Mouse (Mus musculus): Measurements from ENCODE around the gene Rgs9bp. TPM values are rescaled to one million over a fixed set of nuclear protein-coding genes. Genes with fewer than 3 reads are reported as not detected.

Gene Rgs9bp
- total RNA-seq (2014; rRNA removed), result 0.38 and 0.69 TPM in 2 replicates
- 0.07 and 0.09 TPM in 2 replicates for polyA plus RNA-seq (2015; fragmentation: Nextera tagmentation; extraction: Ambion mirVana)

GRCm38 (mm10) chr7:35585191-35586054 is at the start of gene Rgs9bp:
Rgs9bp (minus strand) TSS chr7:35585582.
- ATAC-seq (peak; percentile 63), DNase-seq (peak; percentile 16)
- Histone ChIP-seq H3K4me2 (ENCODE audit: low read depth) (peak within 1 kb of the TSS; percentile 99), H3K9ac (peak within 1 kb of the TSS; percentile 73), H3K27me3 (ENCODE audit: insufficient read depth, low read length) (peaks cover 22% of the 10 kb centered on the region), H3K27ac (ENCODE audit: low read depth, low read length) (0 out of 2 replicates have a peak within 1 kb of the TSS, but pooled peaks have one; percentile 29), H3K4me3 (ENCODE audit: low read depth, low read length) (peak within 1 kb of the TSS; percentile 83), H3K36me3 (ENCODE audit: insufficient read depth) (no peaks in the 10 kb centered on the region), H3K4me1 (ENCODE audit: insufficient read depth) (peaks cover 15% of the 10 kb centered on the region), H3K9me3 (ENCODE audit: low read length) (no peaks in the 10 kb centered on the region)
- WGBS, result 3% methylated on average over 45 of the region's 45 CpGs
- no peak for TF ChIP-seq CTCF (IDR thresholded peaks at IDR 0.05; ENCODE audit: low read depth)

- 71% methylated on average over 5 of the region's 5 CpGs for WGBS
- Histone ChIP-seq H3K36me3 (ENCODE audit: insufficient read depth) (peaks cover 68% of the 10 kb centered on the region), H3K27ac (ENCODE audit: low read depth, low read length) (no peak overlapping the region), H3K4me2 (ENCODE audit: low read depth) (no peak overlapping the region), H3K9me3 (ENCODE audit: low read length) (no peaks in the 10 kb centered on the region), H3K9ac (no peak overlapping the region), H3K4me3 (ENCODE audit: low read depth, low read length) (no peak overlapping the region), H3K27me3 (ENCODE audit: insufficient read depth, low read length) (no peaks in the 10 kb centered on the region), H3K4me1 (ENCODE audit: insufficient read depth) (no peaks in the 10 kb centered on the region)
- peak; percentile 71 for TF ChIP-seq CTCF (IDR thresholded peaks at IDR 0.05; ENCODE audit: low read depth)
- DNase-seq, result peak; percentile 28
- ATAC-seq, result no peak
Observed at GRCm38 (mm10) chr7:35628496-35628895, 43.1 kb upstream of the Rgs9bp start.

- no peaks in the 10 kb centered on the region for H3K9me3 ChIP-seq (ENCODE audit: low read length)
- no peaks in the 10 kb centered on the region for H3K4me1 ChIP-seq (ENCODE audit: insufficient read depth)
- no peak for DNase-seq
- H3K9ac ChIP-seq, result no peak overlapping the region
- peaks cover 79% of the 10 kb centered on the region for H3K36me3 ChIP-seq (ENCODE audit: insufficient read depth)
- H3K4me3 ChIP-seq (ENCODE audit: low read depth, low read length), result no peak overlapping the region
- no peak for TF ChIP-seq CTCF (IDR thresholded peaks at IDR 0.05; ENCODE audit: low read depth)
- H3K27ac ChIP-seq (ENCODE audit: low read depth, low read length), result no peak overlapping the region
- H3K4me2 ChIP-seq (ENCODE audit: low read depth), result no peak overlapping the region
- ATAC-seq, result no peak
- WGBS, result 93% methylated on average over 10 of the region's 10 CpGs
- no peaks in the 10 kb centered on the region for H3K27me3 ChIP-seq (ENCODE audit: insufficient read depth, low read length)
Observed at GRCm38 (mm10) chr7:35627371-35627770, 42.0 kb upstream of the Rgs9bp start.

GRCm38 (mm10) chr7:35626038-35626437 is 40.7 kb upstream of the Rgs9bp start:
- Histone ChIP-seq H3K9me3 (ENCODE audit: low read length) (no peaks in the 10 kb centered on the region), H3K4me3 (ENCODE audit: low read depth, low read length) (no peak overlapping the region), H3K27ac (ENCODE audit: low read depth, low read length) (no peak overlapping the region), H3K4me2 (ENCODE audit: low read depth) (no peak overlapping the region), H3K27me3 (ENCODE audit: insufficient read depth, low read length) (no peaks in the 10 kb centered on the region), H3K4me1 (ENCODE audit: insufficient read depth) (no peaks in the 10 kb centered on the region), H3K36me3 (ENCODE audit: insufficient read depth) (peaks cover 80% of the 10 kb centered on the region), H3K9ac (no peak overlapping the region)
- ATAC-seq, result no peak
- WGBS, result 97% methylated on average over 5 of the region's 5 CpGs
- no peak for DNase-seq
- peak; percentile 36 for TF ChIP-seq CTCF (IDR thresholded peaks at IDR 0.05; ENCODE audit: low read depth)

GRCm38 (mm10) chr7:35622626-35623025 is 37.2 kb upstream of the Rgs9bp start:
- Histone ChIP-seq H3K27ac (ENCODE audit: low read depth, low read length) (no peak overlapping the region), H3K4me2 (ENCODE audit: low read depth) (no peak overlapping the region), H3K4me3 (ENCODE audit: low read depth, low read length) (no peak overlapping the region), H3K9ac (no peak overlapping the region), H3K27me3 (ENCODE audit: insufficient read depth, low read length) (no peaks in the 10 kb centered on the region), H3K9me3 (ENCODE audit: low read length) (no peaks in the 10 kb centered on the region), H3K36me3 (ENCODE audit: insufficient read depth) (peaks cover 75% of the 10 kb centered on the region), H3K4me1 (ENCODE audit: insufficient read depth) (no peaks in the 10 kb centered on the region)
- TF ChIP-seq CTCF (IDR thresholded peaks at IDR 0.05; ENCODE audit: low read depth), result no peak
- ATAC-seq (no peak), DNase-seq (no peak)
- WGBS, result 95% methylated on average over 10 of the region's 10 CpGs

GRCm38 (mm10) chr7:35617513-35617912 is 32.1 kb upstream of the Rgs9bp start:
- 20% methylated on average over 4 of the region's 4 CpGs for WGBS
- Histone ChIP-seq H3K27me3 (ENCODE audit: insufficient read depth, low read length) (no peaks in the 10 kb centered on the region), H3K9me3 (ENCODE audit: low read length) (no peaks in the 10 kb centered on the region), H3K4me1 (ENCODE audit: insufficient read depth) (no peaks in the 10 kb centered on the region), H3K4me2 (ENCODE audit: low read depth) (no peak overlapping the region), H3K9ac (no peak overlapping the region), H3K4me3 (ENCODE audit: low read depth, low read length) (no peak overlapping the region), H3K36me3 (ENCODE audit: insufficient read depth) (peaks cover 60% of the 10 kb centered on the region), H3K27ac (ENCODE audit: low read depth, low read length) (no peak overlapping the region)
- TF ChIP-seq CTCF (IDR thresholded peaks at IDR 0.05; ENCODE audit: low read depth), result no peak
- ATAC-seq (no peak), DNase-seq (no peak)

- ATAC-seq, result no peak
- no peak overlapping the region for H3K4me3 ChIP-seq (ENCODE audit: low read depth, low read length)
- H3K4me1 ChIP-seq (ENCODE audit: insufficient read depth), result no peaks in the 10 kb centered on the region
- no peaks in the 10 kb centered on the region for H3K9me3 ChIP-seq (ENCODE audit: low read length)
- no peak for DNase-seq
- no peak overlapping the region for H3K9ac ChIP-seq
- no peak overlapping the region for H3K4me2 ChIP-seq (ENCODE audit: low read depth)
- 95% methylated on average over 10 of the region's 10 CpGs for WGBS
- no peaks in the 10 kb centered on the region for H3K27me3 ChIP-seq (ENCODE audit: insufficient read depth, low read length)
- H3K36me3 ChIP-seq (ENCODE audit: insufficient read depth), result peaks cover 38% of the 10 kb centered on the region
- no peak overlapping the region for H3K27ac ChIP-seq (ENCODE audit: low read depth, low read length)
- TF ChIP-seq CTCF (IDR thresholded peaks at IDR 0.05; ENCODE audit: low read depth), result no peak
Observed at GRCm38 (mm10) chr7:35609245-35609644, 23.9 kb upstream of the Rgs9bp start.

All from forebrain, postnatal 0 days (tissue).